Mouse (Mus musculus): ENCODE measurements around the gene Prlr. TPM values are rescaled to one million over a fixed set of nuclear protein-coding genes. Genes with fewer than 3 reads are reported as not detected.

The Prlr gene
- total RNA-seq, 1 experiment from 2014 or later, result not detected

- no peak for ATAC-seq (replicated peaks; ENCODE audit: insufficient number of reproducible peaks, low FRiP score, low TSS enrichment, poor library complexity, severe bottlenecking)
Measured at GRCm38 (mm10) chr15:10298058-10298457, 121.0 kb downstream of the Prlr start.

GRCm38 (mm10) chr15:10299467-10299866 lies 122.4 kb downstream of the Prlr start:
- ATAC-seq (replicated peaks; ENCODE audit: insufficient number of reproducible peaks, low FRiP score, low TSS enrichment, poor library complexity, severe bottlenecking), result no peak

- ATAC-seq (replicated peaks; ENCODE audit: insufficient number of reproducible peaks, low FRiP score, low TSS enrichment, poor library complexity, severe bottlenecking), result no peak
Measured at GRCm38 (mm10) chr15:10306461-10306860, 129.4 kb downstream of the Prlr start.

GRCm38 (mm10) chr15:10311826-10312225 lies 134.8 kb downstream of the Prlr start:
- ATAC-seq (replicated peaks; ENCODE audit: insufficient number of reproducible peaks, low FRiP score, low TSS enrichment, poor library complexity, severe bottlenecking), result no peak

- ATAC-seq (replicated peaks; ENCODE audit: insufficient number of reproducible peaks, low FRiP score, low TSS enrichment, poor library complexity, severe bottlenecking), result no peak
Measured at GRCm38 (mm10) chr15:10313522-10314455, 136.8 kb downstream of the Prlr start.

- no peak for ATAC-seq (replicated peaks; ENCODE audit: insufficient number of reproducible peaks, low FRiP score, low TSS enrichment, poor library complexity, severe bottlenecking)
Measured at GRCm38 (mm10) chr15:10325080-10325479, 148.0 kb downstream of the Prlr start, which contains the start of gene Gm21973. TSS of gene Gm21973 (plus strand) at chr15:10325380.

GRCm38 (mm10) chr15:10330626-10331025 lies 153.6 kb downstream of the Prlr start:
- ATAC-seq (replicated peaks; ENCODE audit: insufficient number of reproducible peaks, low FRiP score, low TSS enrichment, poor library complexity, severe bottlenecking), result no peak

GRCm38 (mm10) chr15:10332566-10332965 lies 155.5 kb downstream of the Prlr start:
- no peak for ATAC-seq (replicated peaks; ENCODE audit: insufficient number of reproducible peaks, low FRiP score, low TSS enrichment, poor library complexity, severe bottlenecking)

- no peak for ATAC-seq (replicated peaks; ENCODE audit: insufficient number of reproducible peaks, low FRiP score, low TSS enrichment, poor library complexity, severe bottlenecking)
Measured at GRCm38 (mm10) chr15:10338606-10339005, 161.6 kb downstream of the Prlr start.

GRCm38 (mm10) chr15:10347044-10347443 lies 170.0 kb downstream of the Prlr start:
- no peak for ATAC-seq (replicated peaks; ENCODE audit: insufficient number of reproducible peaks, low FRiP score, low TSS enrichment, poor library complexity, severe bottlenecking)

- ATAC-seq (replicated peaks; ENCODE audit: insufficient number of reproducible peaks, low FRiP score, low TSS enrichment, poor library complexity, severe bottlenecking), result no peak
Measured at GRCm38 (mm10) chr15:10358039-10358948, 181.3 kb downstream of the Prlr start, which contains the start of gene Agxt2. TSS of gene Agxt2 (plus strand) at chr15:10358532.

- no peak for ATAC-seq (replicated peaks; ENCODE audit: insufficient number of reproducible peaks, low FRiP score, low TSS enrichment, poor library complexity, severe bottlenecking)
Measured at GRCm38 (mm10) chr15:10366331-10366730, 189.3 kb downstream of the Prlr start.

- ATAC-seq (replicated peaks; ENCODE audit: insufficient number of reproducible peaks, low FRiP score, low TSS enrichment, poor library complexity, severe bottlenecking), result no peak
Measured at GRCm38 (mm10) chr15:10375404-10375803, 198.4 kb downstream of the Prlr start.

GRCm38 (mm10) chr15:10378338-10378959 lies 201.4 kb downstream of the Prlr start:
- no peak for ATAC-seq (replicated peaks; ENCODE audit: insufficient number of reproducible peaks, low FRiP score, low TSS enrichment, poor library complexity, severe bottlenecking)

GRCm38 (mm10) chr15:10379757-10380458 lies 202.9 kb downstream of the Prlr start:
- ATAC-seq (replicated peaks; ENCODE audit: insufficient number of reproducible peaks, low FRiP score, low TSS enrichment, poor library complexity, severe bottlenecking), result no peak

GRCm38 (mm10) chr15:10387263-10387662 lies 210.2 kb downstream of the Prlr start:
- no peak for ATAC-seq (replicated peaks; ENCODE audit: insufficient number of reproducible peaks, low FRiP score, low TSS enrichment, poor library complexity, severe bottlenecking)
